Mouse (Mus musculus): ENCODE measurements around the gene Tmem132c. TPM values are rescaled to one million over a fixed set of nuclear protein-coding genes. Genes with fewer than 3 reads are reported as not detected.
A peak's percentile ranks its signal among the peaks of the same experiment; 100 is the strongest.

Tmem132c gene
- total RNA-seq, 2 experiments from 2014 or later: 3.7 to 5.2 TPM

- DNase-seq (ENCODE audit: low spot score in 2 of 2): peak; percentile 76 to 81
Observed at GRCm38 (mm10) chr5:127405391-127406000, 163.9 kb downstream of the Tmem132c start.

- DNase-seq (ENCODE audit: low spot score in 2 of 2): no peak
Observed at GRCm38 (mm10) chr5:127406014-127406655, 164.5 kb downstream of the Tmem132c start.

DNA sequence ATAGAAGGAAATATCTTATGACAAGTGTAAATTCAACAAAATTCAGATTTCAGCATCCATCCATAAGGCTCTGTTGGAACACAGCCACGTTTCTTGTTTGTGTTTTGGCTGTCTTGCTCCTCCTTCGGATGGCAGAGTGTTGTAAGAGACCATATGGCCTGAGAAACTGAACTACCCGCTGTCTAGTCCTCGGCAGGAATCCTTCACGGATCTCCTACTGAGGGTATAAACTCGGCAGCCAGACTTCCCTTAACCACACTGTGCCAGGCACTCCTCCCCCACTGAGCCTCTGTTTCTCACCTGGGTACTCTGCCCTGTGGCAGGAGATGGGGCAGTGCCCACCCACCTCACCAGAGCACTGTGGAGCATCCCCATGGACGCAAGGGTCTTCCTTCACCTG, 174.9 kb downstream of the Tmem132c start:
- no peak for DNase-seq (ENCODE audit: low spot score in 2 of 2)

GRCm38 (mm10) chr5:127423936-127424335, 182.3 kb downstream of the Tmem132c start:
- no peak for DNase-seq (ENCODE audit: low spot score in 2 of 2)

DNA sequence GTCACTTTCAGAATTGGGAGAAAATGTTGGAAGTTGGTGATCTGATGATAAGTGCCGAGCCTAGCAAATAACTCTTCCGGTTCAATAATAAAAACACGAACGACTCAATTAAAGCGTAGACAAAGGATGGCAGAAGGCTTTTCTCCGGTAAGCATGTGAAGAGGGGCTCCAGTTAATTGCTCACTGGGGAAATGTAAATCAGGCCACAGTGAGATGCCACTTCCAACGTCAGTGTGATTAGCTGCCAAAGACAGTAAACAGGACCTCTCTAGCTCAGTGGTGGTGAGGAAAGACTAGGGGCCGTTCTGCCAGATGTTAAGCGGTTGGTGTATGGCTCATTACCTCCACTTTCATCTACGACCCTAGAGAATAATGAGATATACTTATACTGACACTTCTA, 187.5 kb downstream of the Tmem132c start:
- no peak for DNase-seq (ENCODE audit: low spot score in 2 of 2)

DNA sequence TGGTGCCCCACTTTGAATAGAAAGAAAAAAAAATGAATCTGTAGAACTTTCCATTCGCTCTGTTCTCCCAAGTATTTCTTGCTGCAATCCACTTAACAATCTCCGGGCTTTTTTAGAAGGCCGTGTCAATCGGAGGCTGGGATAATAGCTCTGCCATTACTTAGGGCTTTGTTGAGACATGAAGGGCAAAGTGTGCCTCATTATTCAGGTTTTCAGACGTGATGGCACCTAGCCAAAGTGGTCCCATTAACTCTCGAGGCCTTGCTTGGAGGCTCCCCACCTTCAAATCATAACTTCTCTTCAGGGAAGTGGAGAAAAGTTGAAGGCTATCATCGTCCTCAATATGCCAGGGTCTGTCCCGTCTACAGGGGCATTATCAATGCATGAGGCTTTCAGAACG, 190.0 kb downstream of the Tmem132c start:
- DNase-seq (ENCODE audit: low spot score in 2 of 2): no peak

- no peak for DNase-seq (ENCODE audit: low spot score in 2 of 2)
Observed at GRCm38 (mm10) chr5:127436836-127437235, 195.2 kb downstream of the Tmem132c start.

GRCm38 (mm10) chr5:127438639-127439038, 197.0 kb downstream of the Tmem132c start:
- DNase-seq (ENCODE audit: low spot score in 2 of 2): no peak

DNA sequence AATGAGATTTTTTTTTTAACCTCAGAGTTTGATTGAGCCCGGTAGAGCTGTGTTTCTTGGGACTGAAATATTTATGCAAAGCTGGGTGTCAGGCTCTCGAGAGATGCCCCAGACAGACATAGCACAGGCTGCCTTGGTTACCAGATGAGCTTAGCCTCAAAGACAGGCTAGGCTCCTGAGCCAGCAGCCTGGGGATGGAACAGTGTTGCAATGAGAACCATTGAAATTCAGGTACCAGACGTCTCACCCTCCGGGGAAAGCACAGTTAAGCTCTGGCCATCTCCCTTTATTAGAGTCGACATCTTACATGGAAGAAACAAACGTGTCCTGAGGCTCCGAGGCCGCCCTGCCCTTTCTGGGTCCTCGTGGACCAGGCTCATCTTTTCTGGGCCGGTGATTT, 200.4 kb downstream of the Tmem132c start:
- DNase-seq (ENCODE audit: low spot score in 2 of 2): no peak

GRCm38 (mm10) chr5:127453580-127453979, 212.0 kb downstream of the Tmem132c start:
- no peak for DNase-seq (ENCODE audit: low spot score in 2 of 2)

GRCm38 (mm10) chr5:127454068-127454467, 212.5 kb downstream of the Tmem132c start:
- no peak for DNase-seq (ENCODE audit: low spot score in 2 of 2)

DNA sequence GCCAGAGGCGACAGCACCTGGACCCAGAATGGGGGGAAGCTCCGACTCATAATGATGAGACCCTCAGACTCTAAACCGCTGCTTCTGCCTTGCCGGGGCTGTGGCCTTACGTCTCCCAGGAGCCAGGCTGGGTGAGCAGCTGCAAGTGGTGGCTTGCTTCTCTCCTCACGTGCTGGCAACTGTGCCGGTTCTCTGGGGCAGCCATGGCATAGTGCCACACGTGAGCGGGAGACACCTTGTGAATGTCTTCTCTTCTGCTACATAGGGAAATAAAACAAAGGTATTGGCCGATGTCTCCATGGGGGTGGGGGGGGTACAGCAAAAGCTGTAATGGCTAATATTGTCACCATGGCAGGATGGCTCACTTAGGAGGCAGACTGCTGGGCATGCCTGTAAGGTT, 214.5 kb downstream of the Tmem132c start:
- DNase-seq (ENCODE audit: low spot score in 2 of 2): no peak

- DNase-seq (ENCODE audit: low spot score in 2 of 2): no peak
Observed at GRCm38 (mm10) chr5:127468151-127468550, 226.5 kb downstream of the Tmem132c start.

DNA sequence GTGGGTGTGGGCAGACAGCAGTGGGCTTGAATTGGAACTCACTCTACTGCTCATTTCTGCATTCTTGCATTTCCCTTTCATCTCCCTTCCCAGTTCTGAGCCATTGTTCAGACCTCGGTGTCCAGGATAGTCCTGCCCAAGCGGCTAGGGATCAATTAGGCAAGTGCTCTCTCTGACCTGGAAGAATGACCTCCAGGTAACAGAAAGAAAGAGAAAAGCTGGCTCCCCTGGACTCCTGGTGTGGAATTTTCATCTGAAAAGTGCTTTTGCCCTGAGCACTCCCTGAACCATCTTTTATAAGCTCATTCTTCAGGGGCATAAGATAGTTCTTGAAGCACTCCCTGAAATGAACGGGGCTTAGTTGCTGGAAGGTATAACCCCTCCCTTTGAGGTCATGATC, 228.7 kb downstream of the Tmem132c start:
- no peak for DNase-seq (ENCODE audit: low spot score in 2 of 2)

DNA sequence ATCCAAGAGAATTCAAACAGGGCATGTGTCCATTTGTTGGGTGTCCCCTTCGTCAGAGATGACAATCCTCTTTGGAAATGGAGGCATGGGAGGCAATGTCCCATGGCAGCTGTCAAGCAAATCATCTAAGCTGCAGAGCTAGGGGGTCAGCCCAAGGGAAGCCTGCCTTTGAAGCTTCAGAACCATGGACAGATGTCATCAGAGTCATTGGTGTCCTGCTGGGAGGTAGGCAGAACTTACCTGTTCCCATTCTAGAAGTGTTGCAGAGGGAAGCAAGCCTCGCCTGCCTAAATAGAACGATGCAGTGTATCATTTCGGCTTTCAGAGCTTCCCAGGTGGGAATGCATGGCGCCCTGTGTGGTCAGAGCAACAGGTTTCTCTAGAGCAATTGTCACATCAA, 230.3 kb downstream of the Tmem132c start:
- no peak for DNase-seq (ENCODE audit: low spot score in 2 of 2)

- DNase-seq (ENCODE audit: low spot score in 2 of 2): no peak
Observed at GRCm38 (mm10) chr5:127473706-127474105, 232.1 kb downstream of the Tmem132c start.

- DNase-seq (ENCODE audit: low spot score in 2 of 2): no peak
Observed at GRCm38 (mm10) chr5:127474856-127475255, 233.2 kb downstream of the Tmem132c start.

DNA sequence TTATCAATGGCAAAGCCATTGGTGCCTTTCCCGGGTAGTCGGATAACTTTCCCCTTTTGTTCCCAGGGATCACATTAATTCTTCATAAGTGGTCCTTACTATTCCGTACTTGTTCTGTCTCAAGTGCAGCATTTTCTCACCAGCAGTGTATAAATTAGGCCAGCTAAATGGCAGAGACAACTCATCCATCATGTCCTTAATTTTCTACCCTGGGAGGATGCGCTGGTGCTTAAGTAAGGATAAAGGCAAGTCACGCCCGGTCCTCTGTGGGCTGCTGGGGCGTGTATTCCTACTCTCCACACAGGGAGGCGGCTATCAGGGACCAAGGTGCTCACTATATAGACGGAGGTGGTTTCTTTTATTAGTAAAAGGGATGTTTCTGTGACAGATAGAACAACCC, 236.2 kb downstream of the Tmem132c start:
- DNase-seq (ENCODE audit: low spot score in 2 of 2): no peak

DNA sequence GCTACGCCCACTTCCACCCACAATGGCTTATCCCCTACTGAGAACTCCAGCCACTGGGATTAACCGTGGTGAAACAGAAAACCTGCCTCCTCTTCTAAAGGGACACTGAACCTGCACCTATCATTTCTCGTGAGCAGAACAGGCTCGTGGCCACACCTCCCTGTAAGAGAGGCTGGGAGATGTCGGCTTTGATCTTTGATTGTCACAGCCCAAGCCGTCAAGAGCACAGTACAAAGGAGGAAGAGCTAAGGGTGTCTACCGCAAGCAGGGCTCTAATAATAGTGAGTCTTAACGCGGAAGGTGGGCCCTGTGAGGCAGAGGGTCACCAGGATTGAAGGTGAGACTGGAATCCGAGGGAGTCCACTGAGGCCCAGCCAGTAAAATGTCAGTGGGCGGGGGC, 236.7 kb downstream of the Tmem132c start:
- no peak for DNase-seq (ENCODE audit: low spot score in 2 of 2)

DNA sequence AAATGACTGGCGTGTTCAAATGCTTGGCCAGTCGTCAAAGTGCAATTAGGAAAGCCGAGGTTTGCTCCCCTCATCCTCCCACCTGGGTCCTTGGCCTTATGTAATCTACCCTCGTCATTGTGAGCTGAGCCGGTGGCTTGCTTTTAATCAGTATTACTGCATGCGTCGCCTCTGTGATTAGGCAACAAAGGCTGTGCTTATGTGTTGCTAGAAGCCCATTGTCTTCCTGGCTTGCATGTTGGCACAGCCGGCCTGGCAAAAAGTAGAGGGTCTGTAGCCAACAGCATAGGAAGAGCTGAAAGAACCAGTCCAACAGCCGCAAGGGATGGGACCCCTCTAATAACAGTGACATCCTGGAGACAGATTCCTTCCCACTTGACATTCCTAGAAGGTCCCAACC, 239.3 kb downstream of the Tmem132c start:
- DNase-seq (ENCODE audit: low spot score in 2 of 2): no peak

DNA sequence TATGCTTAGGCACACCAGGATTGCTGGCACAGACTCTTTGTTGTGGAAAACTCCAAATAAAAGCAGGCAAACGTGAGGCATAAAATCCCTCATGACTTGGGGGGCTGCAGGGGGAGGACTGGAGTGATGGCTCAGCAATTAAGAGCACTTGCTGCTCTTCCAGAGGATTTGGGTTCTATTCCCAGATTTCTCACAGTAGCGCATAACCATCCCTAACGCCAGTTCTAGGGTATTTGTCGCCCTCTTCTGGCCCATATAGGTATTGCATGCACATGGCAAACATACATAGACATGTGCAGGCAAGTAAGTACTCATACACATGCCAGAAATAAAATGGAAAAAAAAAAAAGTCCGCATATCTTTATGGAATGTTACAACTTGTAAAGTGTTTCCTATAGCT, 239.8 kb downstream of the Tmem132c start:
- DNase-seq (ENCODE audit: low spot score in 2 of 2): peak in 1 of 2 experiments; percentile 8

GRCm38 (mm10) chr5:127482342-127482741, 240.7 kb downstream of the Tmem132c start:
- DNase-seq (ENCODE audit: low spot score in 2 of 2): no peak
